Mouse (Mus musculus): ENCODE measurements at regions not wholly inside any gene's neighbourhood (a gene's known extent, or its start where the extent isn't known, plus 50 kb on each side); places are given as distances from the start of the nearest gene placed in this dataset.

- Histone ChIP-seq H3K36me3 (no peaks in the 10 kb centered on the region), H3K4me1 (no peaks in the 10 kb centered on the region), H3K9me3 (no peaks in the 10 kb centered on the region), H3K9ac (no peak overlapping the region), H3K4me2 (no peak overlapping the region), H3K27ac (no peak overlapping the region), H3K4me3 (no peak overlapping the region), H3K27me3 (no peaks in the 10 kb centered on the region)
- ATAC-seq (ENCODE audit: insufficient number of reproducible peaks, insufficient read depth, low FRiP score, low TSS enrichment, low read depth), result no peak
- WGBS, result 70% methylated on average over 1 of the region's 1 CpGs
Measured at GRCm38 (mm10) chr6:107629376-107629775, 99.8 kb downstream of the Lrrn1 start.

GRCm38 (mm10) chr6:107645751-107646150 is 116.2 kb downstream of the Lrrn1 start:
- Histone ChIP-seq H3K27ac (no peak overlapping the region), H3K9me3 (no peaks in the 10 kb centered on the region), H3K4me3 (no peak overlapping the region), H3K36me3 (no peaks in the 10 kb centered on the region), H3K27me3 (no peaks in the 10 kb centered on the region), H3K4me1 (no peaks in the 10 kb centered on the region), H3K9ac (no peak overlapping the region), H3K4me2 (no peak overlapping the region)
- WGBS, result 64% methylated on average over 2 of the region's 2 CpGs
- ATAC-seq (ENCODE audit: insufficient number of reproducible peaks, insufficient read depth, low FRiP score, low TSS enrichment, low read depth), result no peak

DNA sequence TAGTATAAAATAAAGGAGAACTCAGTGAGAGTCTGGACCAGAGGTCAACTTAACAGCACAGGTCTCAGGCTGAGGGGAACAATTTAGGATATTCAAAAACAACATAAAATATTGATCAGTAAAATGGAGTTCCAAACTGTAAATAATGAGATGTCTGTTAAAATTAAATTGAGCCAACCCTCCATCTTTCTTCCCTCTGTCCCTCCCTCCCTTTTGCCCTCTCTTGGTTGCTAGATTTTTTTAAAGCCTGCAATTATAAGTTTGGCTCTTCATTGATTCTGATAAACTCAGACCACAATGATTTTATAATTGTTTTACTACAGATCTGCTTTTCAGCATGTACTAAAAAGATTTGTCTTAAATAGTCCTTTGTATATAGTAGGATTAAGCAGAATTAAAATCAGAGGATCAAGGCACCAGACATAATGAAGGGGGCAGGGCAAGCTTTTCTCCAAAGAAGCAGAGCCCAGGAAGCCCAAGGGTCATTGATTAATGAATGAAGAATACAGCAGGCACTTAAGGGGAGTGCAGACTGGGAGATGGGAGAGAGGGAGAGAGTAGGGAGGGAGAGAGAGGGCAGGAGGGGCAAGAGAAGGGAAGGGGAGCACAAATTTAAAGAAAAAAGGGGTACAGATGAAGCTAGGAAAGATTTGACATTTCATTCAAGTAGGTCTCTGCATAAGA is 124.4 kb downstream of the Lrrn1 start:
- H3K9ac ChIP-seq, result no peak overlapping the region
- H3K4me2 ChIP-seq, result no peak overlapping the region
- no peaks in the 10 kb centered on the region for H3K9me3 ChIP-seq
- no peaks in the 10 kb centered on the region for H3K4me1 ChIP-seq
- ATAC-seq (ENCODE audit: insufficient number of reproducible peaks, insufficient read depth, low FRiP score, low TSS enrichment, low read depth), result no peak
- no peaks in the 10 kb centered on the region for H3K36me3 ChIP-seq
- H3K27me3 ChIP-seq, result no peaks in the 10 kb centered on the region
- no peak overlapping the region for H3K27ac ChIP-seq
- H3K4me3 ChIP-seq, result no peak overlapping the region

GRCm38 (mm10) chr6:107657805-107658204 is 128.2 kb downstream of the Lrrn1 start:
- Histone ChIP-seq H3K9ac (no peak overlapping the region), H3K36me3 (no peaks in the 10 kb centered on the region), H3K27ac (no peak overlapping the region), H3K4me3 (no peak overlapping the region), H3K9me3 (no peaks in the 10 kb centered on the region), H3K4me1 (no peaks in the 10 kb centered on the region), H3K27me3 (no peaks in the 10 kb centered on the region), H3K4me2 (no peak overlapping the region)
- no peak for ATAC-seq (ENCODE audit: insufficient number of reproducible peaks, insufficient read depth, low FRiP score, low TSS enrichment, low read depth)
- 89% methylated on average over 2 of the region's 2 CpGs for WGBS

GRCm38 (mm10) chr6:107661009-107661764 is 131.6 kb downstream of the Lrrn1 start:
- H3K4me1 ChIP-seq, result no peaks in the 10 kb centered on the region
- no peak overlapping the region for H3K27ac ChIP-seq
- no peak overlapping the region for H3K4me3 ChIP-seq
- H3K27me3 ChIP-seq, result no peaks in the 10 kb centered on the region
- no peak for ATAC-seq (ENCODE audit: insufficient number of reproducible peaks, insufficient read depth, low FRiP score, low TSS enrichment, low read depth)
- 71% methylated on average over 5 of the region's 5 CpGs for WGBS
- H3K36me3 ChIP-seq, result no peaks in the 10 kb centered on the region
- no peak overlapping the region for H3K9ac ChIP-seq
- H3K9me3 ChIP-seq, result no peaks in the 10 kb centered on the region
- no peak overlapping the region for H3K4me2 ChIP-seq

GRCm38 (mm10) chr6:107699298-107699697 is 169.7 kb downstream of the Lrrn1 start:
- Histone ChIP-seq H3K27ac (no peak overlapping the region), H3K9me3 (no peaks in the 10 kb centered on the region), H3K9ac (no peak overlapping the region), H3K36me3 (no peaks in the 10 kb centered on the region), H3K4me3 (no peak overlapping the region), H3K27me3 (no peaks in the 10 kb centered on the region), H3K4me1 (no peaks in the 10 kb centered on the region), H3K4me2 (no peak overlapping the region)
- 89% methylated on average over 4 of the region's 4 CpGs for WGBS
- no peak for ATAC-seq (ENCODE audit: insufficient number of reproducible peaks, insufficient read depth, low FRiP score, low TSS enrichment, low read depth)

GRCm38 (mm10) chr6:107708185-107708584 is 178.6 kb downstream of the Lrrn1 start:
- Histone ChIP-seq H3K4me1 (0 out of 2 replicates have a peak, but pooled peaks cover 5% of the 10 kb centered on the region), H3K27me3 (0 out of 2 replicates have a peak, but pooled peaks cover 2% of the 10 kb centered on the region), H3K4me3 (no peak overlapping the region), H3K27ac (no peak overlapping the region), H3K9ac (no peak overlapping the region), H3K4me2 (no peak overlapping the region), H3K9me3 (no peaks in the 10 kb centered on the region), H3K36me3 (no peaks in the 10 kb centered on the region)
- no peak for ATAC-seq (ENCODE audit: insufficient number of reproducible peaks, insufficient read depth, low FRiP score, low TSS enrichment, low read depth)
- 40% methylated on average over 2 of the region's 2 CpGs for WGBS

DNA sequence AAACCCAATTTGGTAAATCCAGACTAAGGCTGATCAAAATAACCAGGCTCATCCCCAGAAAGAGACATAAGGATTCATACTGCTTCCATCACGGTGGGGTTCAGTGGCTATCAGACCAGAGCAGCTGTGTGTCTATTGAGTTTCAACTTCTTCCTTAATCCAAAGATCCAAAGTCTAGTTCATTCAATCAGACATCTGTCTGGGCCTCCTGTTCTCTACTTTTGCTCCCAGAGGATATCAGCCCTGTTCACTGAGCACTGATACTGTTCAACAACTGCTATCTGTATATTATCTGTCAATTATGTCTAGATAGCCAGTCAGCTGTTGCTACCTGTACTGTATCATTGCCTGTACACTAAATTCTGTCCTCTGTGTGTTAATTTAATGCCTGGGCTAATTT is 179.0 kb downstream of the Lrrn1 start:
- Histone ChIP-seq H3K4me2 (no peak overlapping the region), H3K27ac (no peak overlapping the region), H3K9me3 (no peaks in the 10 kb centered on the region), H3K36me3 (no peaks in the 10 kb centered on the region), H3K9ac (no peak overlapping the region), H3K27me3 (0 out of 2 replicates have a peak, but pooled peaks cover 2% of the 10 kb centered on the region), H3K4me3 (no peak overlapping the region), H3K4me1 (0 out of 2 replicates have a peak, but pooled peaks cover 5% of the 10 kb centered on the region)
- ATAC-seq (ENCODE audit: insufficient number of reproducible peaks, insufficient read depth, low FRiP score, low TSS enrichment, low read depth), result no peak
- WGBS, result 76% methylated on average over 1 of the region's 1 CpGs

GRCm38 (mm10) chr6:107710360-107710759 is 180.8 kb downstream of the Lrrn1 start:
- Histone ChIP-seq H3K27me3 (0 out of 2 replicates have a peak, but pooled peaks cover 2% of the 10 kb centered on the region), H3K36me3 (no peaks in the 10 kb centered on the region), H3K9me3 (no peaks in the 10 kb centered on the region), H3K4me2 (no peak overlapping the region), H3K4me3 (no peak overlapping the region), H3K9ac (no peak overlapping the region), H3K4me1 (0 out of 2 replicates have a peak, but pooled peaks cover 5% of the 10 kb centered on the region), H3K27ac (no peak overlapping the region)
- WGBS, result 76% methylated on average over 5 of the region's 5 CpGs
- ATAC-seq (ENCODE audit: insufficient number of reproducible peaks, insufficient read depth, low FRiP score, low TSS enrichment, low read depth), result no peak

GRCm38 (mm10) chr6:107711181-107712087 is 181.9 kb downstream of the Lrrn1 start:
- 0 out of 2 replicates have a peak, but pooled peaks cover 5% of the 10 kb centered on the region for H3K4me1 ChIP-seq
- WGBS, result 15% methylated on average over 22 of the region's 22 CpGs
- ATAC-seq (ENCODE audit: insufficient number of reproducible peaks, insufficient read depth, low FRiP score, low TSS enrichment, low read depth), result no peak
- no peaks in the 10 kb centered on the region for H3K36me3 ChIP-seq
- H3K27ac ChIP-seq, result no peak overlapping the region
- no peak overlapping the region for H3K9ac ChIP-seq
- peak overlapping the region; percentile 14; the same call in 1 of the 2 replicates for H3K4me3 ChIP-seq
- 0 out of 2 replicates have a peak, but pooled peaks cover 2% of the 10 kb centered on the region for H3K27me3 ChIP-seq
- peak overlapping the region; percentile 33 for H3K4me2 ChIP-seq
- H3K9me3 ChIP-seq, result no peaks in the 10 kb centered on the region

DNA sequence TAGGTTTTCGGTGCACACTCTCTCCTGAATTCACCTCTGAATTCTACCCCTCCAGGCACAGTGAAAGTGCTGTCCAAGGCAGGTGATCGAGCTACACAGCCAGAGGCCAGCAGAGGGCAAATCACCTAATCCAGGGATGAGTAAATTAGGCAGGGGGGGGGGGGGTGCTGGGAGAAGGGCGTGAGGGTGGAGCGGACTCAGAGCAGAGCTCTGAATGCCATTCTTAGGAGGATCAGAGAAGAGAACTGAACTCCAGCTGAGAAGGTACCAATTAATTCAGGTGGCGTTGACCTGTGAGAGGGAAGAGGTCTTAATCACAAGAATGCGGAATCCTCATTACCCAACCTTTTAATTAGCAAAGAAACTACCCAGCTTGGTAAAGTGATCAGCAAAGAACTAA is 183.5 kb downstream of the Lrrn1 start:
- H3K27me3 ChIP-seq, result 0 out of 2 replicates have a peak, but pooled peaks cover 2% of the 10 kb centered on the region
- ATAC-seq (ENCODE audit: insufficient number of reproducible peaks, insufficient read depth, low FRiP score, low TSS enrichment, low read depth), result no peak
- no peak overlapping the region for H3K4me3 ChIP-seq
- no peak overlapping the region for H3K27ac ChIP-seq
- no peak overlapping the region for H3K9ac ChIP-seq
- H3K4me2 ChIP-seq, result no peak overlapping the region
- H3K9me3 ChIP-seq, result no peaks in the 10 kb centered on the region
- H3K36me3 ChIP-seq, result no peaks in the 10 kb centered on the region
- H3K4me1 ChIP-seq, result 0 out of 2 replicates have a peak, but pooled peaks cover 5% of the 10 kb centered on the region
- 18% methylated on average over 6 of the region's 6 CpGs for WGBS
